Mouse (Mus musculus): Measurements from ENCODE around the gene Cdc37. TPM values are rescaled to one million over a fixed set of nuclear protein-coding genes. Genes with fewer than 3 reads are reported as not detected.
A peak's percentile ranks its signal among the peaks of the same experiment; 100 is the strongest.

Gene Cdc37
- total RNA-seq, 2 experiments from 2014 or later, result 153 to 154 TPM

DNA sequence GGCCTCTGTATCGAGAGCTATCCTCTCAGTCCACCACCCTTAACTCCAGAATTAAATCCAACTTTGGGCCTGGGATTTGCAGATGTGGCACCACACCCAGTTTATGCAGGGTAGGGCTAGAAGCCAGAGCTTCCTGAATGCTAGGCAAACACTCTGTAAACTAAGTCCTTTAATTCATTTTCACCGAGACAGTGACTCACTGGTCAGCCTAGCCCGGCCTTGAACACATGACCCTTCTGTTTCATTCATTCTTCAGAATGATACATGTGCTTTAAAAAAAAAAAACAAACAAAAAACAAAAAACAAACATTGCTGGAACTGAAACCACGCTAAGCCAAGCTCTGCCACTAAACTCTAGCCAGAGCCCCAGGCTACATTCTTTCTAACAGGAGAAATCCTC, 11.4 kb downstream of the Cdc37 start:
- DNase-seq (ENCODE audit: low spot score in 2 of 2), result no peak

DNA sequence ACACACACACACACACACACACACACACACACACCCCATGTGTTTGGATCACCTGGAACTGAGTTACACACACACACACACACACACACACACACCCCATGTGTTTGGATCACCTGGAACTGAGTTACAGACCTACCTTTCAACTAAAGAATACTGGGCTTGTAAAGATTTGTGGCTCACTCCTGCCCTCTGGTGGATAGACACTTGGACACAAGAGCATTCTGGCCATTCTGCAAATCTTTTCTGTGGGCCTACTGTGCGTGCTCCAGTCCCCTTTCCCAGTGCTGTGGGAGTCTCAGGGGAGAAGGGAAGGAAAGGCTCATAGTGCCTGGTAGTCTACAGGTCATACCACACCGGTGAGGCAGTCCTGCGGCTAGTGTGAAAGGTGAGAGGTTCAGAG, 12.6 kb downstream of the Cdc37 start:
- peak; percentile 55 to 72 for DNase-seq (ENCODE audit: low spot score in 2 of 2)

DNA sequence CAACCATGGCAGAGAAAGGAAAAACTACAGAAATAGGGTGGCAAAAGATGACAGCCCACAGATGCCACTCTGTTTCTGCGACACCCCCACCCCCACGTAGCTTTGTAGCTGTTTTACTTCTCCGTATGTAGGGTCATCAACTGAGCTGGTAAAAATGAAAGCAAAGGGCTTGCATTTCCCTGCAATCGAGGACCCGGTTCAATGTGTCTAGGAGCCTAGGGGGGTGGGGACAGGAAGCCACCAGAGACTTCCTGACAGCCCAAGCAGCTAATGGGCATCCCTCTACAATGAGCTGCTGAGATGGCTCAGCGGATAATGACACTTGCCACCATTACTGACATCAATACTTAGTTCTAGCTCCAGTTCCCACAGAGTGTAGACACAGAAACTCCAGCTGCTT, 13.4 kb downstream of the Cdc37 start:
- no peak for DNase-seq (ENCODE audit: low spot score in 2 of 2)

DNA sequence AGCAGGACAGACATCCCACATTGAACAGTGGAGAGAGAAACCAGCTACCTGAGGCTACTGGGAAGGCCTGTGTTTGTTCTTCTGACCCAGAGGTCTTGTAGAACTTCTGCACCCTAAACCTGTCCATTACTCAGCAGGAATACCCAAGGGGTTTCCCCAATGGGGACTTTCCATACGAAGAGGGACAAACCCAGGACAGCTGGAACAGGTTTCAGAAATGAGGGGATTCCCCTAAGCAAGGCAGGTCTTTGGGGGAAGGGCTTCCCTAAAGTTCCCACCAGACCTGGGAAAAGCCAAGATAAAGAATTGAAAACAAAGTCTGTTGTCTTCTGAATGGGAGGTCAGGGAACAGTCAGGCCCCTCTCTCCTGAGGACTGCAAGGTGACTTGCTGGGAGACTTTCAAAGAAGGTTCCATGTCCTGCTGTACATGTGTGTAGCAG, 13.8 kb downstream of the Cdc37 start:
- no peak for DNase-seq (ENCODE audit: low spot score in 2 of 2)

DNA sequence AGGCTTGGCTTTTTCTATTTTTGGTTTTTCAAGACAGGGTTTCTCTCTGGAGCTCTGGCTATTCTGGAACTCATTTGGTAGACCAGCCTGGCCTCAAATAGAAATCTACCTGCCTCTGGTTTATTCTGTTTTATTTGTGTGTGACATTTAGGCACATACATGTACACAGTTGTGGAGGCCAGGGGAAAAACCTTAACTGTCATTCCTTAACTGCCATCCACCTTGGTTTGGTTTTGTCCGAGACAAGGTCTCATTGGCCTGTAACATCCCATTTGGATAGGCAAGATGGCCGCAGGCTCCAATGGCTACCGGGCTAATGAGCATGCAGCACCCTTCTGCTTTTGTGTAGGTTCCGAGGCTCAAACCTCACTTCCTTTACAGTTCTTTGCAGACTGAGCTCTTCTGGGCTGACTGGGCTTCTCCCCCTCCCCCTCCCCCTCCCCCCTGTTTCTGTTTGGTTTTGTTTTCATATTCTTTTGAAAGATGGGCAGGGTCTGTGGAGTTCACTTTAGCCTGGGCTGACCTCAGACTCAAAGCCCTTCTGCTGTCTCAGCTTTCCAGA, 14.4 kb downstream of the Cdc37 start:
- no peak for DNase-seq (ENCODE audit: low spot score in 2 of 2)

DNA sequence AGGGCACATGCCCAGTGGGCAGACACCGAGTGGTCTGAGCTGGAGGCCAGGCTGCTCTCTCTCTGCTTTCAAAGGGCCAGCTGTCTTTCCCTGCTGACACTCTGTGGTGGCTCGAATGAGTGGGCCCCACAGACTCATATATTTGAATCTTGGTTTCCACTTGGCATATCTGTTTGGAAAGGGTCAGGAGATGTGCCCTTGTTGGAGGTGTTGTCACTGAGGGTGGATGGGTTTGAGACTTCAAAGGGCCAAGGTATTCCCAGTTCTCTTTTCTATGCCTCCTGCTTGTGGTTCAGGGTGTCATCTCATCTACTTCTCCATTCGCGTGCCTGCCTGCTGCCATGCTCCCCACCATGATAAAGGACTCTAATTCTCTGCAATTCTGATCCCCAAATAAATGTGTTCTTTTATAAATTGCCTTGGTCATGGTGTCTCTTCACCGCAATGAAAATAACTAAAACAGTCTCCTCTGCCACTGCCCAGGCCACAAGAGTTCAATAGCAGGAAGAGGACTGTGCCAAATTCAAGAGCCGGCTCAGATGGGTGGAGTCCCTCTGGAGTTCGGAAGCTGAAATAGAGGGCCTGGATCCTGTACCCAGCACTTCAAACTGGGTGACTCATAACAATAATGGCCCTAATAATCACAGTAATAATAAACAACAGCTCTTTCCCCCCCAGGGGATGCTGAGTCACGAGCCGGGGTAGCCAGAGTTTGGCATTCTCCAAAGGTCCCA, 15.0 kb downstream of the Cdc37 start:
- DNase-seq (ENCODE audit: low spot score in 2 of 2), result no peak

DNA sequence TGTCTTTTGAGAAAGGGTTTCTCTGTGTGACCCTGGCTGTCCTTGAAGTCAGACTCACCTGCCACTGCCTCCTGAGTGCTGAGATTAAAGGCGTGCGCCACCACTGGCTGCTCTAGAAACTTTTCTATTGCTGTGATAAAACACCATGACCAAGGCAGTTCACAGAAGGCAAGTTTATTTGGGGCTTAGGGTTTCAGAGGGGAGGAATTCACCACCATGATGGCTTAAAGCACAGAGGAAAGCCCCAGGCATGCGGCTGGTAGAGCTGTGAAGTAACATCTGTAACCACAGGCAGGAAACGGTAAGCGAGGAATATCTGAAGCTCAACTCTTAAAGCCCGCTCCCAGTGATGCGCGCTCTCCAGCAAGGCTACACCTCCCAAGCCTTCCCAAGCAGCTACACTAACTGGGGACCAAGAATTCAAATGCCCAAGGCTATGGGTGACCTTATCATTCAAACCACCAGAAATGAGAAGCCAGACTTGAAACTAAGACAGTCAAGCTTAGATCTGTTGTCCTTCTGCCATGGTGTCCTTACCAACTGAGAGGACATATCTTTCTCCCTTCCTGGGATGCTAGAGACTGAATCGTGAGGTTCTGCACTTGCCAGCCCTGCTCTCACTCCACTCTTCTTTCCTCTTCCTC, 16.6 kb downstream of the Cdc37 start:
- no peak for DNase-seq (ENCODE audit: low spot score in 2 of 2)

DNA sequence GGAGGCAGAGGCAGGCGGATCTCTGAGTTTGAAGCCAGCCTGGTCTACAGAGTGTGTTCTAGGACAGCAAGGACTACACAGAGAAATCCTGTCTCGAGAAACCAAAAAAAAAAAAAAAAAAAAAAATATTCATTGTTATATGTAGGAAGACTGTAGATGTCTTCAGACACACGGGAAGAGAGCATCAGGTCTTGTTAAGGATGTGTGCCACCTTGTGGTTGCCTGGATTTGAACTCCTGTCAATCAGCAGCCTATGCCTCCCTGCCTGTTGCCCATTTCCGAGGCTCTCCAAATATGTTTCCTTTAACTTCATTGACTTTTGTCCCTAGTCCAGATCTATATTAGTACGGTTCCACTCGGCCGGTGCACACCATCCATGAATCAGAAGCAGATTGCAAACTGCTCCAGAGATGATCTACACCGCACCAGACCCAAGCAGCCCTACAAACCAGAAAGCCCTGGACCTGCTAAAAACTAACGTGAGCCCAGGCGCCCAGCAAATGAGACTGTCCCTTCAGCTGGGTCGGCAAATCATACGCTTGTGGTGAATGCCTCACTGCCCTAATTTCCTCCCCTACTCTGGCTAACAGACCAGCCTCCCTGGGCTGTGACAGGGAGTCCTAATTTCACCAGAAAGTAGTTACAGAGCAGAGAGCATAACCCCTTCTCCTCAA, 17.5 kb downstream of the Cdc37 start:
- DNase-seq (ENCODE audit: low spot score in 2 of 2), result no peak

DNA sequence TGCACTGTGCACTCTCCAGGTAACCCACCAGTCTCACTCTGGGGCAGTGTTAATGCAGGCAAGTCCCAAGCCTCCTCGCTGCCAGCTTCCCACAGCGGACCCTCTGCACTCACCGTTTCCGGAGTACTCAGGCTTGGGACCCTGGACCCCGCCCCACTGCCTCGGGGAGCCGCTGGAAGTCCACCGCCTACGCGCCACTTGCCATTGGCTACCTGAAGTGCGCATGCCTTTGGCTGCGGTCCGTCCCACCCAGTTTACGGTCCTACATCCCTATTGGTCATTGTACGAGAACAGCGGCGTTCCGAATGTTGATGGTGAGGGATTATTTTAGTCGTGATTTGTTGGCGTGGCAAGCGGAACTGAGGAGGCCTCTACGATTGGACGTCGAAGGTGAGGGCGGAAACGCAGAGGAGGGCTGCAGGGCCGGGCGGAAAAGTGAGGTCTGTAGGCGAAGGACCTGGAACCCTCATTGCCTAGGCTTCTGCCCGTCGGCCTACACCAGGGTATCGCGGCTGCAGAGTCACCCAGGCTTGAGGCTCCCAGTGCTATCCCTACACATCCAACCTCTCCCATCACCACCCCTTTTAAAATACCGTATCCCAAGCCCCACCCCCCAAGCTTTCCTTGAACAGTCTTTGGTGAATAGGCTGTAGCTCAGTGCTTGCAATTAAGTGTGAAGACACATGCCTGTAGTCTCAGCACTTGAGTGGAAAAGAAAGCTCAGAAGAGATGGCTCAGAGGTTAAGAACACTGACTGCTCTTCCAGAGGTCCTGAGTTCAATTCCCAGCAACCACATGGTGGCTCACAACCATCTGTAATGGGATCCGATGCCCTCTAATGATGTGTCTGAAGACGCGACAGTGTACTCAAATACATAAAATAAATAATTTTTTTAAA, 18.5 kb downstream of the Cdc37 start, which contains the start of gene Tyk2:
TSS of gene Tyk2 (minus strand) at position 185 of the 898 bp plus-strand sequence.
- DNase-seq (ENCODE audit: low spot score in 2 of 2), result peak; percentile 87 to 91

DNA sequence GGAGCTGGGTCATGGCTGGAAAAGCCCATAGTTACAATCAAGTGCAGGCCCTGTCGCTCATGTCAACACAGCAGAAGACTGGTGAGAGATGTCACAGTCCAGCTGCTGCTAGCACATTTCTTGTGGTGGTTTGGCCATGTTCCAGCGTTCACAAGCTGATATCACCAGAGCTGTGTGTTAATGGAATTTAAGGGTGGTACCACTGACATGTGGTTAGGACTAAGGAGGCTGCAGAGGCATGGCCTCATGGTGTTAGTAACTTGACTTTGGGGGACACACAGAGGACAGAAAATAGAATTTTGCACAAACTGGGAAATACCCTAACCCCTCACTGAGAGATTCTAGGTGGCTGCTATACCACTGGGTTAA, 23.5 kb downstream of the Cdc37 start:
- DNase-seq (ENCODE audit: low spot score in 2 of 2), result no peak

DNA sequence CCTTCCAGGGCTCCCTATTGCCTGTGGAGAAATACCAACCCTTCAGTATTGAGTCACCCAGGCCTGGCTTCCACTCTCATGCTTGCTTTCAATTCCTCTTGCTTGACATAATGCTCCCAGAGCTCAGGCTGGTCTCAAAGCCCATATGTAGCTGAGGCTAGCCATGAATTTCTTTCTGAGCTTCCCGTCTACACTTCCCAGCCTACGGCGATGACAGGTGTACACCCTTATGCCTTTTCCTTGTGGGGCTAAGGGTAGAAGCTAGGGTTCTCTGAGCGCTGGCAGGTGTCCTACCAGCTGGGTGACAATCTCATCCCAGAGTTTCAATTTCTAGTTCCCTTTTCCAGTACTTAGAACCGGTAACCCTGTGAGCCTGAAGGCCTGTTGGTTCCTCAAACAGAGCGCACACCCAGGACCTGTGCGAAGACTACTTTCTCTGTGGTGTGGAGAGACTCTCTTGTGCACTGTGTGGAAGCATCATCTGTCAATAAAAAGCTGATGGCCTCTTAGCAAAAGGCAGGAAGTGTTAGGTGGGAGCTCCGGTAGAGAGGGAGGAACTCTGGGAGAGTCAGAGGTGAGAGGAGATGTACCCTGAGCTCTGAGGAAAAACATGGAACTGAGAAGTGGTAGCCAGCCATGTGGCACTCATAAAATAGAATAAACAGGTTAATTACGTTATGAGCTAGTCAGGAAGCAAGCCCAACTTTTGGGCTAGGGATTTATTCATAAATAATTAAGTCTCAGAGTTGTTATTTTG, 24.1 kb downstream of the Cdc37 start:
- DNase-seq (ENCODE audit: low spot score in 2 of 2), result no peak

DNA sequence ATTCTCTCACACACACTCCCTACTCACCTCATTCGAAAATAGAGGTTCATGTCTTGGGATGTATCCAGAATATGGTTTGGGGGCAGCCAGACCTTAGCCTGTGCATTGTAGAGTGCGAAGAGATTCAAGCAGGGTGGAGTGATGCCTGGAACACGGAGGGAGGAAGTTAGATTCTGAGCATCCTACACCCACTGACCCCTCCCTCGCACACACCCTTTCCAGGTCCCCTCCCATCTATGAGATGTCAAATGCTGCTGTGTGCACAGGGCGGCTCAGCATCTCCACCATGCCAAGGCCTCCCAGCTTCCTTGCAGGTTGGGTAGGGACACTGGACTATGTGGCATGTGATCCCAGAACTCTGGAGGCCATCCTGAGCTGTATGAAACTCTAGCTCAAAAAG, 24.9 kb downstream of the Cdc37 start:
- no peak for DNase-seq (ENCODE audit: low spot score in 2 of 2)

DNA sequence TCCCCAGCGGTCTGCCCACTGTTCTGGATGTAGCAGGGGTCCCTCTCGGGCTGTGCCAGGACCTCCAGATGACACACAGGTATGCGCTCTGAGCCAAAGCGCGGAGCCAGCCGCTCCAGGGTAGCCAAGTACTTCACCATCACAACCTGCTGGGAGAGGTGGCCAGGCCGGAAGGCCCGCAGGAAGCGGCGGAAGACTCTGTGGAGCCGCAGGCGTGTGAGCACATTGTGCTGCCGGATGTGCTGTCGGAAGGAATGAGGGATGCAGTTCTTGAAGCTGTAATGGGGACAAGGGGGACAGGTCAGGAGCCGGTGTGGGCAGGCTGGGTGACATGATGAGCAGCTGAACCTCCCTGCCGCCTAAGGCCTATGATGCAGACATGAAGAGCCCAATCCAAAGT, 28.3 kb downstream of the Cdc37 start:
- DNase-seq (ENCODE audit: low spot score in 2 of 2), result no peak

DNA sequence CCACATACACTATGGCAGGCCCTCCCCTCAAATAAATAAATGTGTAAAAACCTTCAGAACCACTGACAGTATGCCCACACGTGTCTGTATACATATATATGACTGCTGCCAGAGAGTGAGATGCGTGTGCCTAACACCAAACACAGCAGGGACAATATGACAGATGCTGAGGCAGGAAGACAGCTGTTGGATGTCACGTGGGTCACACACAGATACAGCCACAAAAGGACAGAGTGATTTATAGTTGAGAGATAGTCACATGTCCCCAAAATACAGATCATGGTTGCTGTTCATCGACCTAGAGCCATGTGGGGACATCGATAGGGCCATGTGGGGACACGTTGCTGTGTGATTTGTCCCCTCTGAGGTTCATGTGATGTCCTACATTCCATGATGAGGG, 32.7 kb downstream of the Cdc37 start:
- DNase-seq (ENCODE audit: low spot score in 2 of 2), result no peak

DNA sequence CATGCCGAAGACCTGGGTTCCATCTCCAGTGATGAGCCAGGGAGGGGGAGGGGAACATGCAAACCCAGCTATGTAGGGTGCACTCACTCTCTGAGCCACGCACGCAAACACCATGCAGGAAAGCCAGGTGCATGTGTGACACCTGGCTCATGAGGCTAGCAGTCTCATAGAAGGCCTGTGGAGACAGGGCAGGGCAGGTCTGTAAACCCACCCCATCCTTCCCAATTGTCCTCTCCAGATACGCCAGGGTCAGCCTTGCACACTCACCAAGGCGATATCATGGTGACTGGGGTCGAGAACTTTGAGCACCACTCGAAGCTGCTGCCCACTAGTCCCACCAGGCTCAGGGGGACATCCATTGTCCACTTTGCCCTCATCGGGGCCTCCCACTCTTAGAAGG, 34.7 kb downstream of the Cdc37 start:
- no peak for DNase-seq (ENCODE audit: low spot score in 2 of 2)

DNA sequence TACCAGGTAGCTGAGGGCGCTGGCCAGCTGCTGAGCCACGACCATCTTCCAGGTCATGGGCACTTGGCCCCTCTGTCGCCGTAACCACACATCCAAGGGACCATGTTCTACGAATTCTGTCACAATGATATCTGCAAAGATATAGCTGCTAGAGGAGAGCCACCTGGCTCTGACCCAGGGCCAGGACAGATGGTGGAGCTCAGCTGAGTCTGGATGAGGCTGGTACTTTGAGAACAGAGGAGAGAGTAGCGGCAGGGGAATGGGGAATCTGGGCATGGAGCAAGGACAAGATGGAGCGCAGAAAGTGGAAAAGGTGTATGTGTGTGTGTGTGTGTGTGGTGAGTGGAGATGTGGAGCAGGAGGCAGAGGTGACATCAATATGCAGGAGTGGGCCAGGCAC, 35.6 kb downstream of the Cdc37 start:
- no peak for DNase-seq (ENCODE audit: low spot score in 2 of 2)

DNA sequence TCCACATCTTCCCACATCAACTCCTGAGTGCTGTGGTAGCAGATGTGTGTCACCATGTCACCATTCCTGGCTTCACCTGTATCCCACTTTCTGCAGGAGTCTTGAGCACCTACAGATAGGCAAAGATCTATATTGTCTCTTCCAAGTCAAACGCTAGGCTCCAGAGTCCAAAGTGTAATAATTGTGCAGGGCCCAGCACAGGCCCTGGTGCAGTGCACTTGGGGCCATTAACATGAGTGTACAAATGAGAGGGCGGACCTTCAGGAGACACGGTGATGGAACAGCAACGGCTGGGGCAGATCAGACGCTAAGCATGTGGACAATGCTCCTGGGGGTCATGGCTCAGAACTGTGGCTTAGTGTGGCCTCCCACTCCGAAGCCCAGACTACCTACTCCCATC, 36.0 kb downstream of the Cdc37 start:
- DNase-seq (ENCODE audit: low spot score in 2 of 2), result no peak

DNA sequence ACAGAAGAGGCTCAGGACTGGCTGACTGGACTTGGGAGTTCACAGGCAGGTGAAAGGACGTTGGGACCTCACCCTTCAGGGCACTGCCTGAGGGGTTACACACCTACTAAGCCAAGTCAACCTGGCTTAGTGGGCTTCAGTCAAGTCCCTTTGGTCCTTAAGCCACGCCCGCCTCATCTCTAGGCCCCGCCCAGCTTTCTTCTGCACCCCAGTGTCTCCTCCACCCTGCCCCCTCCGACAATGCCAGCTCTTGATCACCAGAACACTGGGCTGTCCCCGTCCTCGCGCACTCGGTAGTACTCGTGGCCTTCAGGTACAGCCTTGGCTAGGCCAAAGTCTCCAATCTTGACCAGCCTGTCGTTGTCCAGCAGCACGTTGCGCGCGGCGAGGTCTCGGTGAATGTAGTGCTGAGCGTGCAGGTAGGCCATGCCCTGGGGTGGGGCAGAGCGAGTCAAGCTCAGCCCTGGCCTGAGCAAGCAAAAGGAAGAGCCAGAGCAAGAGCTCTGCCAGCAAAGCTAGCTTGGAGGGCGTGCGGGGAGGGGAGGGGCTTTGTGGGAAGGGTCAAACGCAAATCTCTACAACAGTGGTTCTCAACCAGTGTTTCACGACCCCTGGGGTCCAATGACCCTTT, 42.1 kb downstream of the Cdc37 start:
- DNase-seq (ENCODE audit: low spot score in 2 of 2), result no peak

DNA sequence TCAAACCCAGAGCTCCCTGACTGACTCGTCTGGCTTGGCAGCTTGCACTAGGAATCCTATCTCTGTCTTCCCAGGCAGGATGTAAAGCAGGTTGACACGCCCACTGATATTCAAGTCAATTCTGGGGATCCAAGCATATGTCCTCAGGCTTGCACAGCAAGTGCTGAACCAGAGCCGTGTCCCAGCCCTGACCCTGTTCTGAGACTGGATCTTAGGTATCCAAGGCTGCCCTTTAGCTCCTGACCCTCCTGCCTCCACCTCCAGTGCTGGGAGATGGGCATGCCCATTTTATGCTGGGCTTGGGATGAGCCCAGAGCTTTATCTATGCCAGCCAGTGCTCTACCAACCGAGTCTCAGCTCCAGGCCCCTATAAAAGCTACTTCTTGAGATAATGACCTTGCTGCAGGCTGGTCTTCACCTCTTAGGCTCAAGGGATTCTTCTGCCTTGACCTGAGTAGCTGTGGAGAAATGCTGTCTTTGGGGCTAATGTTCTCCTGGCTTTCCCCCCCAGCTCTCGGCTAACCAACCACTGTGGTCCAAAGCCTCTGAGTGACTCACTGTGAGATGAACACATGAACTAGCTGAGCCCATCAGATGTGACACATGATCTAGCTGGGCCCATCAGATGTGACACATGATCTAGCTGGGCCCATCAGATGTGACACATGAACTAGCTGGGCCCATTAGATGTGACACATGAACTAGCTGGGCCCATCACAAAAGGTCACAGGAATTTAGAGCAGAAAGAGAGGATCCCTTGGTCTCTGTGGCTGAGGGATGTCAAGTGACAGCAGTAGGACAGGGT, 43.8 kb downstream of the Cdc37 start:
- DNase-seq (ENCODE audit: low spot score in 2 of 2), result peak in 1 of 2 experiments; percentile 31
